Mouse (Mus musculus) ovary, adult 2 months (tissue): ENCODE results near the gene Muc3. TPM values are rescaled to one million over a fixed set of nuclear protein-coding genes. Genes with fewer than 3 reads are reported as not detected.

Experiments used
- polyA plus RNA-seq: library from polyadenylated mRNA; depleted of rRNA; stranded (reverse); fragments of >200 nt; gene quantifications from 2 replicates; pipeline ENCODE4 v1.2.3, GENCODE M21; 2012; rRNA removed

Gene Muc3
- polyA plus RNA-seq: 0.29 and 0.32 TPM in 2 replicates

GRCm38 (mm10) chr5:137149272-137149882 lies at the start of gene Muc3:
Gene Muc3, minus strand, starts transcription at chr5:137149322.

GRCm38 (mm10) chr5:137115866-137116847 lies 33.0 kb downstream of the Muc3 start, which contains the start of gene Trim56:
Gene Trim56, minus strand, starts transcription at chr5:137116209.

Other genes with a start within 250 kb of the Muc3 start
- gene Ift22, start 241.2 kb downstream of the Muc3 start, polyA plus RNA-seq: 13.1 and 17.5 TPM in 2 replicates
- gene Fis1, start 196.0 kb downstream of the Muc3 start, polyA plus RNA-seq: 171 and 185 TPM in 2 replicates
- gene Cldn15, start 182.7 kb downstream of the Muc3 start, polyA plus RNA-seq: 23.7 and 29.5 TPM in 2 replicates
- 93.0 and 109 TPM in 2 replicates for gene Plod3, start 162.3 kb downstream of the Muc3 start, polyA plus RNA-seq
- 80.1 and 91.0 TPM in 2 replicates for gene Znhit1, start 161.3 kb downstream of the Muc3 start, polyA plus RNA-seq
- 0.13 and 0.26 TPM in 2 replicates for gene Vgf, start 122.9 kb downstream of the Muc3 start, polyA plus RNA-seq
- gene Ap1s1, start 103.2 kb downstream of the Muc3 start, polyA plus RNA-seq: 44.5 and 48.4 TPM in 2 replicates
- gene Serpine1, start 77.1 kb downstream of the Muc3 start, polyA plus RNA-seq: 8.6 TPM in 2 replicates
- gene Trim56, start 33.1 kb downstream of the Muc3 start, polyA plus RNA-seq: 9.6 and 14.3 TPM in 2 replicates
- 1.9 and 2.9 TPM in 2 replicates for gene Muc3a, start 63.1 kb upstream of the Muc3 start, polyA plus RNA-seq
- 1.2 and 1.3 TPM in 2 replicates for gene Ache, start 138.2 kb upstream of the Muc3 start, polyA plus RNA-seq
- 12.0 and 14.2 TPM in 2 replicates for gene Ufsp1, start 145.3 kb upstream of the Muc3 start, polyA plus RNA-seq
- 163 and 171 TPM in 2 replicates for gene Srrt, start 158.4 kb upstream of the Muc3 start, polyA plus RNA-seq
- 99.6 and 100.0 TPM in 2 replicates for gene Trip6, start 165.1 kb upstream of the Muc3 start, polyA plus RNA-seq
- 33.8 and 36.0 TPM in 2 replicates for gene Slc12a9, start 184.3 kb upstream of the Muc3 start, polyA plus RNA-seq
- 77.9 and 78.8 TPM in 2 replicates for gene Ephb4, start 200.8 kb upstream of the Muc3 start, polyA plus RNA-seq